Mouse (Mus musculus): ENCODE results near the gene Commd2.

- no peak for TF ChIP-seq CTCF (IDR thresholded peaks at IDR 0.05; ENCODE audit: insufficient read depth, low read length)
- no peak for TF ChIP-seq POLR2A (IDR thresholded peaks at IDR 0.05; ENCODE audit: borderline replicate concordance, extremely low read depth, low read depth, low read length)
Measured at GRCm38 (mm10) chr3:57625275-57625997, 26.1 kb downstream of the Commd2 start.

Data from lung, adult 2 months (tissue).